Mouse (Mus musculus) adrenal gland, adult 18-20 months (tissue): ENCODE measurements around the gene Olfr508. TPM values are rescaled to one million over a fixed set of nuclear protein-coding genes. Genes with fewer than 3 reads are reported as not detected.
"Not testable (repeated sequence)": the region's sequence is repeated elsewhere in the genome, so short reads cannot be mapped to it uniquely, and the experiment has no call there.

Experiments
- DNase-seq, 2 experiments: peaks; one replicate each; pipeline ENCODE4 v3.0.0; 2021 to 2022; ENCODE audit warnings: low spot score in 2 of 2
- long read RNA-seq, 2 experiments: library from polyadenylated mRNA; stranded (forward); transcript quantifications; one replicate each; pipeline ENCODE4 v2.0.0; 2021
- total RNA-seq, 2 experiments: library from RNA; stranded (reverse); gene quantifications; 1 replicate in 1 of 2; 2 replicates in 1 of 2; pipeline ENCODE4 v1.2.3; 2021

Gene Olfr508
- total RNA-seq = not detected
- long read RNA-seq, experiment 1 = 0 reads
- long read RNA-seq, experiment 2 = 0 reads

GRCm38 (mm10) chr7:108629694-108630093 is at the start of gene Olfr508:
TSS of gene Olfr508 (plus strand) at chr7:108629994.
- DNase-seq = no peak

DNA sequence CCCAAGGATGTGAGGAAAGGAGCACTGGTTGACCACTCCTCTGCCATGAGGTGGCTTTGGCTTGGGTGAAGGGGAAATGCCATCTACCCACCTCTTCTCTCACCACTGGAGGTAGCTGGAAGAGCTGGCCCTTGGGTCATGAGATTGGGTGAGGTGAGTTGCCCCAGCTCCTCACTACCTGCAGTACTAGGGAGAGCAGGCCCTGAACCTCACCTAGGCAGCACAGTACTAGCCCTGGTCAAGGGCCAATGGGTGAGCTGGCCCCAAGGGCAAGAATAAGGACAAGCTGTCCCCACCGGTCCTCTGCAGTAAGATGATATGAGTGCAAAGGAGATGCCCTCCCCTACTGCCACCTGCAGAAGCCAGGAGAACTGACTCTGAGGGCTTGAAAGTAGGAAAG is 40.0 kb upstream of the Olfr508 start:
- no peak for DNase-seq

DNA sequence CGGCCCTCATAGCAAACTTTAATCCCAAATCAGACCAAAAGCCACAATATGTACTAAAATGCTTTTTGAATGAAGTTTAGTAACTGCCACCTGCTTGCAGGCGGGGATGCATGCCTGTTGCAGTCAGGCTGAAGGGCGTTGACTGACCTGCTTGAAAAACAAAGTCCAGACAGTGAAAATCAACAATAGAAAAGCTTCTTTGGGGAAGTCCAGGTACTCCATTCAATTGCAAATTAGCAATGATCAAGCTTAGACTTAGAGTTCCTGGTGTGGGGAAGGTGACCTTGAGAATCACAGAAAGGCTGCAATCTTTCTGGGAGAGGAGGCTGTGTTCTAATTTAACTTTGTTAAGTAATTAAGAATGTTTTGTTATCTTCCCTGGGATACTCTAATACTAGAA is 27.9 kb upstream of the Olfr508 start:
- not testable (repeated sequence) for DNase-seq

GRCm38 (mm10) chr7:108610487-108610886 is 19.3 kb upstream of the Olfr508 start, which contains the start of gene Olfr506:
TSS of gene Olfr506 (plus strand) at chr7:108610787.
- no peak for DNase-seq

DNA sequence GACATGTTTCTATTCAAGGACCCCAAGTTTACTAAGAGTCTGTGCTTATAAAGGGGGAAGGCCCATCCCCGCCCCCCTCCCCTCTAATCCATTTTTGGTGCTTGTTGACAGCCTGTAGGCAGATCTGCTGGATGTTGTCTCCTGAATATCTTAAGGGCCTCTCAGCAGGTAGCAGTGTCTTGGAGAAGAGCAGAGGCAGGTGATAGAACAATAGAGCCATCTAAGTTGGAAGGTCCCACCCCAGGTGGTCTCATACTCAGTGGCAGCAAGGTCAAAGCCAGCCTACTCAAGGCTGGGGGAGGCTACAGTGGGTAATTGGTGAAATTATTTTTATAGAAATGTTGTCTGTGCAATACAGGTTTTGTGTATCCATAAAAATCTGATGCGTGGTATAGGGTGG is 15.7 kb upstream of the Olfr508 start:
- no peak for DNase-seq

DNA sequence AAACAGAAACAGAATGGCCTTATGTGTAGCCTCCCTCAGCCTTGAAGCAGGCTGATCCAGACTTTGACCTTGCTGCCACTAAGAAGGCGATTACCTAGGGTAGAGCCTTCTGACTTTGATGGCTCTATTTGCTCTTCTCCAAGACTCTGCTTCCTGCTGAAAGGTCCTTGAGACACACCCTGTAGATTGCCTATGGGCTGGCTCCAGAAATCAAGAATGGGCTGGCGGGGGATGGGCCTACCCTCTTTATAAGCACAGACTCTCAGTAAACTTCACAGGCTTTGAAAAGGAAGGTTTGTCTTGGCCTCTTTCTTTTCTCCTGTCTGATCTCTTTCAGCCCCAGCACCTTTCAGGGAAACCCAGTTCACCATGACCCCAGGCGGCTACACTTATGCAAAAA is 13.0 kb upstream of the Olfr508 start:
- DNase-seq = not testable (repeated sequence)

DNA sequence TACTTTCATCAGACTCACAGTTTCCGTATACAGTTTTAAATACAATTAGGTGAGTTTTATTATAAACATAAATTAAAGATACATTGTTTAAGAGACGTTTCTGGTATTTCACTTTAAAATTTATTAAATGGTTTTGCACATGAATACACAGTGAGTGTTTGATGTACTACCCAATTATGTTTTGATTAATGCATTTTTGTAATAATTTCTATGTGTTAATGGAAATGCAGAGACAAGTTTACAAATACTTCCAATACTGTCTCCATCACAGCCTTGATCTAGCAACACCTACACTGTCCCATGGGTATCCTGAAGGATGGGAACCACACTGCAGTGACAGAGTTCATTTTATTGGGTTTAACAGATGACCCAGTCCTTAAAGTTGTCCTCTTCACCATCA is 8.3 kb upstream of the Olfr508 start, which contains the start of gene Olfr507:
Gene Olfr507 (plus strand): TSS at position 301 of the 400 bp plus-strand sequence.
- no peak for DNase-seq

GRCm38 (mm10) chr7:108651806-108652205 is 22.0 kb downstream of the Olfr508 start, which contains the start of gene Olfr509:
TSS of gene Olfr509 (minus strand) at chr7:108651906.
- no peak for DNase-seq

DNA sequence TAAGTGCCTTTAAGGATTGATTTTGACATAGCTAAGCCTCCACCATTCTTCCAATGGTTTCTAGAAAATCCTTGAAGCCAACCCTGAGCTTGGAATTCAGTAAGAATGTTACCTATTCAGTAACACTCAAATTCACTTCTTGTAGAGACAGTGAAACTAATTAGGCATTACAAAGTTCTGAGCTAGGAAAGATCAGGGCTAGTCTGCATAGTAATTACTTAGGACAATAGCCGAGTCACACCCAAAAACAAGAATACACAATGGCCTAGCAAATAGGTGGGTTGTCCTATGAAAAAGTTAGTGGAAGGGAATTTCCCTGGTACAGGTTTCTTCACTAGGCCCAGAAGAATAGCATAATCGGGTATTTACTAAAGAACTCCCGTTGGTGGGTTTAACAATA is 32.6 kb downstream of the Olfr508 start:
- no peak for DNase-seq

DNA sequence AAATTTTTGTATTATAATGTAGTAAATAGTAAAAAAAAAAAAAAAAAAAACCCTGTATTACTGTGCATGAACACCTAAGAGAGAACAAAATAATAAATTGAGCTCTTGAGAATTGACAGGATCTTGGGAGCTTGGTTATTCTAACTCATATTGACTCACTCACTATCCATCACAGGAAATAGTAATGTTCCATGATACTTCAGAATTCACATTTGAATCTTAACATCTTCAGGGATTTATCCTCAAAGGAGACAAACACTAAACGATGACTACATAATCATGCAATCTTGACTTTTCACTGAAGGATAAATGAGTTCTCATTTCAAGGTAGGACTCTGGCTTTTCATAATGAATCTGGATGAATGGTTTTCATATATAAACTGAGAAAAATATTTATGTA is 36.3 kb downstream of the Olfr508 start, which contains the start of gene Olfr510:
Gene Olfr510 (plus strand): TSS at position 301 of the 400 bp plus-strand sequence.
- DNase-seq = no peak

DNA sequence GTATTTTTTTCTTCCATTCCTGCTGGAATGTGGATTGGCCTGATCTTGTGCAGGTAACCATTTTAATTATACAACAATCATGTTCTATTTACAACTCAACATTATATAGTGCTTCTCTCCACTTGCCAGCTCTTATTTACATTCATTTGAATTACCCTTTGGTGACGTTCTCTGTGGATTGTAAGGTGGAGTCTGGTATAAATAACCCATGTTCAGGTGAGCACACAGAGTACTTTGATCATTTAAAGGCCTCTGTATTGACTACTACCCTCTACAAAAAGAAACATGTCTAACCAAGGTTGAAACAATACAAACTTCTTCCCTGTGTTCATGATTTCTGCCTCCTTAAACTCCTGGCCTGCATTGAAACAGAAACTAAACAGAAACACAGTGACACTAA is 41.3 kb downstream of the Olfr508 start:
- no peak for DNase-seq

DNA sequence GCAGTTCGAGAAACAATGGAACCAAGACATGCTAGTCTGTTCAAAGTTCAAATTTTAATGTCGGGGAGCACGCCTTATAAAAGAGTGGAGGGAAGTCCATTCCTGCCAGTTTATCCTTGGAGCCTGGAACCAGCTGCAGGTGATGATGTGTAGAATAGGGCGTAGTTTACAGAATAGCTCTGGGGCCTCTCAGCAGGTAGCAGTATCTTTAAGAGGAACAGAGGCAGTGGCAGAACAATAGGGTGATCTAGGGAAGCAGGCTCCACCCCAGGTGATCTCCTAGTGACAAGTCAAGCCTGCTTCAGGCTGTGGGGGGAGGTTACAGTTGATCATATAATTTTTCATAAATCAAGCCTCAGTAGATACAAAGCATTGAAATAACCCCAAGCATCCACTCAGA is 49.1 kb downstream of the Olfr508 start:
- no peak for DNase-seq

Other genes with a start within 250 kb of the Olfr508 start
- not detected for gene Olfr495, start 236.8 kb upstream of the Olfr508 start, total RNA-seq
- gene Olfr497, start 209.6 kb upstream of the Olfr508 start, total RNA-seq = not detected
- gene Olfr498, start 164.7 kb upstream of the Olfr508 start, total RNA-seq = not detected
- gene Olfr502, start 104.9 kb upstream of the Olfr508 start, total RNA-seq = not detected
- gene Olfr503, start 85.5 kb upstream of the Olfr508 start, total RNA-seq = not detected
- gene Olfr504, start 64.2 kb upstream of the Olfr508 start, total RNA-seq = not detected
- not detected for gene Olfr506, start 19.2 kb upstream of the Olfr508 start, total RNA-seq
- not detected for gene Olfr507, start 8.2 kb upstream of the Olfr508 start, total RNA-seq
- not detected for gene Olfr509, start 21.9 kb downstream of the Olfr508 start, total RNA-seq
- not detected for gene Olfr510, start 36.4 kb downstream of the Olfr508 start, total RNA-seq
- not detected for gene Olfr512, start 83.3 kb downstream of the Olfr508 start, total RNA-seq
- gene Olfr513, start 121.0 kb downstream of the Olfr508 start, total RNA-seq = not detected
- not detected for gene Olfr514, start 196.0 kb downstream of the Olfr508 start, total RNA-seq
- gene Olfr516, start 220.5 kb downstream of the Olfr508 start, total RNA-seq = not detected
- not detected for gene Olfr517, start 242.4 kb downstream of the Olfr508 start, total RNA-seq